In the genomic region with DNA sequence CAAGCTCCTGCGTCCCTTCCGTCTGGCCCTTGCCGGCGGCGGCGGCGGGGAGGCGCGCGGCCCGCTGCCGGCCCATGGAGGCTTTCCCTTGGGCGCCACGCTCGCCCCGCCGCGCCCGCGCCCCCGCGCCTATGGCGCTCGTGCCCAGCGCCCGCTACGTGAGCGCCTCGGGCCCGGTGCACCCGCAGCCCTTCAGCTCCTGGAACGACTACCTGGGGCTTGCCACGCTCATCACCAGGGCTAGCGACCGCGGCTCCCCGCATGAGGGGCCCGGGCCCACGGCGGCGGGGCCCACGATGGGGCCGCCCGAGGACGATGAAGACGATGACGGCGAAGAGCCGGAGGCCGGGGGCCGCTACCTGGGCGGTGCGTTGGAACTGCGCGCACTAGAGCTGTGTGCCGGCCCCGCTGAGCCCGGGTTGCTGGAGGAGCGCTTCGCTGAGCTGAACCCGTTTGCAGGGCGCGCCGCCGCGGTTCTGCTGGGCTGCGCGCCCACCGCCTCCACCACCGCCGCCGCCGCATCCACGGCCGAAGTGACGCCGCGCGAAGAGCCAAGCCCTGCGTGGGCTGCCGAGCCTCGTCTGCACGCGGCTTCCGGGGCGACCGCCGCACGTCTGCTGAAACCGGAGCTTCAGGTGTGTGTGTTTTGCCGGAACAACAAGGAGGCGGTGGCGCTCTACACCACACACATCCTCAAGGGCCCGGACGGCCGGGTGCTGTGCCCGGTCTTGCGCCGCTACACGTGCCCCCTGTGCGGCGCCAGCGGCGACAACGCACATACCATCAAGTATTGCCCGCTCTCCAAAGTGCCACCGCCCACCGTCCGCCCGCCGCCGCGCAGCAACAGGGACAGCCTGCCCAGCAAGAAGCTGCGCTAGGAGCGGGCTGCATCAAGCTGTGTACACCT, we compare ENCODE assay signal across 8 mouse cellular contexts. TPM values are rescaled to one million over a fixed set of nuclear protein-coding genes. Genes with fewer than 3 reads are reported as not detected.
DNase-seq lines count a peak whose midpoint lies in the region; ATAC-seq and TF ChIP-seq lines count a peak whose summit lies in the region.

No protein-coding gene starts in this region.

- H3K9ac ChIP-seq in forebrain, embryonic 16.5 days (replicated peaks; ENCODE audit: low read depth, low read length) = peak overlapping the region; percentile 89
- peak overlapping the region; percentile 89 for H3K9ac ChIP-seq in hindbrain, embryonic 15.5 days

- peak overlapping the region; percentile 98 for H3K4me2 ChIP-seq in forebrain, embryonic 16.5 days (ENCODE audit: low read length)
- peak overlapping the region; percentile 91 for H3K4me2 ChIP-seq in hindbrain, embryonic 15.5 days

- peaks cover 12% of the 10 kb centered on the region for H3K4me1 ChIP-seq in forebrain, embryonic 16.5 days (replicated peaks; ENCODE audit: control insufficient read depth, insufficient read depth, low read length)
- peaks cover 27% of the 10 kb centered on the region for H3K4me1 ChIP-seq in hindbrain, embryonic 15.5 days (replicated peaks)

- H3K27me3 ChIP-seq in forebrain, embryonic 16.5 days (replicated peaks; ENCODE audit: control insufficient read depth, insufficient read depth, low read length) = no peaks in the 10 kb centered on the region
- H3K27me3 ChIP-seq in hindbrain, embryonic 15.5 days = no peaks in the 10 kb centered on the region

- no peak for TF ChIP-seq CTCF in left cerebral cortex, adult 2 months (IDR thresholded peaks at IDR 0.05)

- no peaks in the 10 kb centered on the region for H3K9me3 ChIP-seq in forebrain, embryonic 16.5 days (ENCODE audit: control insufficient read depth, low read length)
- H3K9me3 ChIP-seq in hindbrain, embryonic 15.5 days = no peaks in the 10 kb centered on the region

- peak; percentile 76 for ATAC-seq in forebrain, embryonic 16.5 days
- ATAC-seq in hindbrain, embryonic 15.5 days (ENCODE audit: low FRiP score, low read depth) = peak; percentile 75

- intact Hi-C loops in left cerebral cortex, adult 2 months (cut with DNase I) = loop anchor here (1.0 to 10.0 kb wide), 2 partner anchors 175 to 322 kb away; partner anchors contain the start of gene Cacul1

- H3K36me3 ChIP-seq in forebrain, embryonic 16.5 days (ENCODE audit: control insufficient read depth, insufficient read depth) = 0 out of 2 replicates have a peak, but pooled peaks cover 2% of the 10 kb centered on the region
- H3K36me3 ChIP-seq in hindbrain, embryonic 15.5 days = peaks cover 9% of the 10 kb centered on the region

- WGBS in forebrain, embryonic 16.5 days = under 1% methylated on average over 97 of the region's 115 CpGs
- under 1% methylated on average over 94 of the region's 115 CpGs for WGBS in hindbrain, embryonic 15.5 days

- peak overlapping the region; percentile 88 for H3K27ac ChIP-seq in forebrain, embryonic 16.5 days (ENCODE audit: low read length)
- H3K27ac ChIP-seq in hindbrain, embryonic 15.5 days (replicated peaks) = peak overlapping the region; percentile 90
- peak overlapping the region; percentile 96 for H3K27ac ChIP-seq in left cerebral cortex, adult 2 months

- peak overlapping the region; percentile 85 for H3K4me3 ChIP-seq in forebrain, embryonic 16.5 days (replicated peaks; ENCODE audit: low read length)
- peak overlapping the region; percentile 95 for H3K4me3 ChIP-seq in hindbrain, embryonic 15.5 days
- peak overlapping the region; percentile 83 for H3K4me3 ChIP-seq in left cerebral cortex, adult 2 months

- peak; percentile 72 for DNase-seq in MN1 (ENCODE audit: low spot score)
- peak; percentile 69 for DNase-seq in cerebellum, adult 11-12 months
- DNase-seq in left cerebral cortex, adult 2 months (ENCODE audit: extremely low spot score in 1 of 2, low spot score in 2 of 2) = peak; percentile 70 to 73
- DNase-seq in lung, postnatal 4 days = peak; percentile 51 to 64
- peak; percentile 66 to 74 for DNase-seq in right cerebral cortex, adult 2 months (ENCODE audit: low spot score in 2 of 2)
- peak; percentile 15 for DNase-seq in urinary bladder, postnatal 25 days (ENCODE audit: low spot score)

RNA-seq across cellular contexts. Expression of gene Nanos1, which starts 0.7 kb away (rescaled TPM):
- polyA plus RNA-seq in forebrain, embryonic 16.5 days (2015; fragmentation: Nextera tagmentation; extraction: Ambion mirVana) = 11.5 and 13.0 TPM in 2 replicates
- polyA plus RNA-seq in hindbrain, embryonic 15.5 days (2015; fragmentation: Nextera tagmentation; extraction: Ambion mirVana) = 19.4 and 19.7 TPM in 2 replicates
- 10 to 100 TPM; 22.1 to 22.8 TPM for total RNA-seq in left cerebral cortex, adult 2 months (2021)

RNA-seq across cellular contexts. Expression of gene Eif3a, which starts 34.0 kb away (rescaled TPM):
- polyA plus RNA-seq in forebrain, embryonic 16.5 days (2015; fragmentation: Nextera tagmentation; extraction: Ambion mirVana) = 123 and 125 TPM in 2 replicates
- 101 and 107 TPM in 2 replicates for polyA plus RNA-seq in hindbrain, embryonic 15.5 days (2015; fragmentation: Nextera tagmentation; extraction: Ambion mirVana)
- total RNA-seq in left cerebral cortex, adult 2 months (2021) = 10 to 100 TPM; 89.5 to 96.3 TPM

RNA-seq across cellular contexts. Expression of gene Fam45a, which starts 54.9 kb away (rescaled TPM):
- polyA plus RNA-seq in forebrain, embryonic 16.5 days (2015; fragmentation: Nextera tagmentation; extraction: Ambion mirVana) = 42.9 and 43.6 TPM in 2 replicates
- 41.2 and 42.9 TPM in 2 replicates for polyA plus RNA-seq in hindbrain, embryonic 15.5 days (2015; fragmentation: Nextera tagmentation; extraction: Ambion mirVana)
- 10 to 100 TPM; 37.3 to 38.1 TPM for total RNA-seq in left cerebral cortex, adult 2 months (2021)

Comparison
In these comparisons a context has a peak if more than half of its experiments do, and no peak if none do; other contexts are left out.
1. Peak in every context shown above with its lines: DNase-seq, ATAC-seq, H3K4me3 ChIP-seq and H3K27ac ChIP-seq.
2. DNase-seq: peak in every context shown above with its lines; median percentile 72 in MN1; 72 in left cerebral cortex, adult 2 months; 70 in right cerebral cortex, adult 2 months; 69 in cerebellum, adult 11-12 months; 58 in lung, postnatal 4 days; 15 in urinary bladder, postnatal 25 days.